9 mouse cellular contexts compared by ENCODE assay signal in genomic region chr6:114723925-114724324, GRCm38 (mm10).
A peak's percentile ranks its signal among the peaks of the same experiment; 100 is the strongest.
DNase-seq lines count a peak whose midpoint lies in the region; ATAC-seq and TF ChIP-seq lines count a peak whose summit lies in the region.
"Had no signal": no experiment of that assay in that cellular context is flagged by ENCODE, and none has a peak within 500 bp of the region (broad histone marks: within the 10 kb centered on the region; RNA-seq: fewer than 3 reads in every experiment).

No protein-coding gene starts in this region.

- no peak overlapping the region for H3K27ac ChIP-seq in ES-E14 (ENCODE audit: insufficient read depth, low read depth, low read length, poor library complexity, severe bottlenecking)
- H3K27ac ChIP-seq: stomach, embryonic 15.5 days had no signal

- DNase-seq in A20 (ENCODE audit: low read depth, low spot score) (peak; percentile 47), ES-E14 (ENCODE audit: low read depth, low spot score) (peak; percentile 16)
- DNase-seq in embryo, embryonic 11.5 days (ENCODE audit: low read depth, low spot score) = peak; percentile 45
- peak; percentile 42 to 67 for DNase-seq in heart, postnatal 14 days
- peak; percentile 57 to 89 for DNase-seq in layer of hippocampus, adult 18-20 months (ENCODE audit: low spot score in 2 of 2)
- peak; percentile 72 for DNase-seq in lung, postnatal 10 days
- DNase-seq in right cerebral cortex, postnatal 10 days (ENCODE audit: low spot score in 2 of 2) = peak; percentile 79 to 80

- in situ Hi-C loops in ES-E14 (cut with MboI; ENCODE audit: low sequenced_read_pairs in 2 of 2, unreplicated experiment in 2 of 2) = loop anchor here in 1 of 2 experiments (10.0 kb wide), 1 partner anchor 191 kb away; no protein-coding TSS in a partner anchor

- H3K9me3 ChIP-seq in ES-E14 (ENCODE audit: control insufficient read depth, insufficient read depth, low read depth, low read length) = no peaks in the 10 kb centered on the region
- H3K9me3 ChIP-seq: stomach, embryonic 15.5 days had no signal

- no peaks in the 10 kb centered on the region for H3K36me3 ChIP-seq in ES-E14 (ENCODE audit: control insufficient read depth, insufficient read depth, low read length, poor library complexity, severe bottlenecking)
- H3K36me3 ChIP-seq: stomach, embryonic 15.5 days had no signal

- intact Hi-C loops in heart, postnatal 14 days (cut with DNase I) = loop anchor here (1.0 to 5.0 kb wide), 4 partner anchors 153 to 303 kb away; no protein-coding TSS in a partner anchor

- no peak for ATAC-seq in megakaryocyte, adult 5-6 weeks (ENCODE audit: poor library complexity, severe bottlenecking)

- H3K4me3 ChIP-seq in ES-E14 (ENCODE audit: insufficient read depth in 1 of 2, low read depth in 1 of 2, low read length in 2 of 2, poor library complexity in 1 of 2, severe bottlenecking in 1 of 2) = no peak overlapping the region
- H3K4me3 ChIP-seq: stomach, embryonic 15.5 days had no signal

- no peaks in the 10 kb centered on the region for H3K4me1 ChIP-seq in ES-E14 (ENCODE audit: control insufficient read depth in 2 of 2, insufficient read depth in 2 of 2, low read length in 2 of 2, poor library complexity in 1 of 2)

- no peak overlapping the region for H3K9ac ChIP-seq in ES-E14 (ENCODE audit: insufficient read depth, low read depth, low read length, poor library complexity, severe bottlenecking)
- H3K9ac ChIP-seq: stomach, embryonic 15.5 days had no signal

TF ChIP-seq in ES-E14, 5 proteins besides CTCF, POLR2A, EP300 and RAD21:
- TF ChIP-seq MAFK (IDR thresholded peaks at IDR 0.05; ENCODE audit: insufficient read depth, low read depth, low read length) (no peak), ZNF384 (IDR thresholded peaks at IDR 0.05; ENCODE audit: low read depth, low read length) (no peak), CHD2 (IDR thresholded peaks at IDR 0.05; ENCODE audit: low read depth, low read length) (no peak), ZC3H11A (IDR thresholded peaks at IDR 0.05; ENCODE audit: borderline replicate concordance, low read depth, low read length) (peak; percentile 21; the same call in 1 of the 2 replicates), HCFC1 (IDR thresholded peaks at IDR 0.05; ENCODE audit: borderline replicate concordance, insufficient read depth, low read length) (no peak)

Comparison
In these comparisons a context has a peak if more than half of its experiments do, and no peak if none do; other contexts are left out.
1. DNase-seq: peak in every context shown above with its lines; median percentile 80 in right cerebral cortex, postnatal 10 days; 73 in layer of hippocampus, adult 18-20 months; 72 in lung, postnatal 10 days; 54 in heart, postnatal 14 days; 47 in A20; 45 in embryo, embryonic 11.5 days; 16 in ES-E14.